Mouse (Mus musculus) left cerebral cortex, adult 18-20 months (tissue): Measurements from ENCODE around the gene Tfap4. TPM values are rescaled to one million over a fixed set of nuclear protein-coding genes. Genes with fewer than 3 reads are reported as not detected.

Experiments used
- DNase-seq, 2 experiments: peaks; one replicate each; pipeline ENCODE4 v3.0.0; 2021 to 2022; ENCODE audit warnings: low spot score in 2 of 2, mixed read lengths in 1 of 2
- long read RNA-seq, 2 experiments: library from polyadenylated mRNA; stranded (forward); transcript quantifications; one replicate each; pipeline ENCODE4 v2.0.0; 2021
- total RNA-seq, 2 experiments: library from RNA; stranded (reverse); gene quantifications; 2 replicates each; pipeline ENCODE4 v1.2.3; 2021

The Tfap4 gene
- 1 to 10 TPM; 3.5 to 3.6 TPM for total RNA-seq
- long read RNA-seq, experiment 1 = 0 reads
- long read RNA-seq, experiment 2 = 0 reads

DNA sequence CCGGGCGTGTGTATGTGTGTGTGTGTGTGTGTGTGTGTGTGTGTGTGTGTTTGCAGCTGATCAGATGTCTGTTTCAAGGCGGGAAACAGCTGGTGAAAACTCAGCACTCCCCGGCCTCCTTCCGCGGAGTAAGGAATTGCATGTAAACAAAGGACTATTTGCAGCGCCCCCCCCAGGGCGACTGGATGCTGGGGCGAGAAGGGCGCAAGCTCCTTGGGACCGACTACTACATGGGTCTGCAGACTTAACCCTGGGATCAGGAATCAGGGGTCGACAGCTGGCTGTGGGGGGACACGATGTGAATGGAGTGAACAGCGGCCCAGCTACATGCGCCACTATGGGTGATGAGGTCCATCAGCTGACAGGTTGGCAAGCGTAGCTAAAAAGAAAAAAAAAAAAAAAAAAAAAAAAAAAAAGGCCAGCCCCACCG lies at the start of gene Tfap4:
TSS of gene Tfap4 (minus strand) at position 140 of the 430 bp plus-strand sequence.
- DNase-seq = peak; percentile 65 to 78

DNA sequence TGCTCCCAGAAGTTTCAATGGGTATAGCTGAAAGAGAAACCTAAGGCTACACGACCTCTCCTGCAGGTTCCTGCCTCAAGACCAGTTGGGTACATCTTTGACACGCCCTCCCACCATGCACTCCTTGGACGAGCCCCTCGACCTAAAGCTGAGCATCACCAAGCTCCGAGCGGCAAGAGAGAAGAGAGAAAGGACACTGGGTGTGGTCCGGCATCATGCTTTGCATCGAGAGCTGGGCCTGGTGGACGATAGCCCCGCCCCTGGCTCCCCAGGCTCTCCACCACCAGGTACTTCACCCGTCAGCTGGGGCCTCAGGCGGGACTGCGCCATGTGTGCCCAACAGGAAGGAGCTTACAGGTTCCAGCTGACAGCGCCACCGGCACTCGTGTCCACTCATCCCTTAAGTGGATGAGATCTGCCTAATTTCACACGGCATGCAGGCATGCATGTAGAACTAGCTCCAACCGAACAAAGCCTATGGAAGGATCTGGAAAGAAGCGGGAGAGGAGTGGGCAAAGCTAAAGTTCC lies 48.9 kb upstream of the Tfap4 start:
- DNase-seq = no peak

DNA sequence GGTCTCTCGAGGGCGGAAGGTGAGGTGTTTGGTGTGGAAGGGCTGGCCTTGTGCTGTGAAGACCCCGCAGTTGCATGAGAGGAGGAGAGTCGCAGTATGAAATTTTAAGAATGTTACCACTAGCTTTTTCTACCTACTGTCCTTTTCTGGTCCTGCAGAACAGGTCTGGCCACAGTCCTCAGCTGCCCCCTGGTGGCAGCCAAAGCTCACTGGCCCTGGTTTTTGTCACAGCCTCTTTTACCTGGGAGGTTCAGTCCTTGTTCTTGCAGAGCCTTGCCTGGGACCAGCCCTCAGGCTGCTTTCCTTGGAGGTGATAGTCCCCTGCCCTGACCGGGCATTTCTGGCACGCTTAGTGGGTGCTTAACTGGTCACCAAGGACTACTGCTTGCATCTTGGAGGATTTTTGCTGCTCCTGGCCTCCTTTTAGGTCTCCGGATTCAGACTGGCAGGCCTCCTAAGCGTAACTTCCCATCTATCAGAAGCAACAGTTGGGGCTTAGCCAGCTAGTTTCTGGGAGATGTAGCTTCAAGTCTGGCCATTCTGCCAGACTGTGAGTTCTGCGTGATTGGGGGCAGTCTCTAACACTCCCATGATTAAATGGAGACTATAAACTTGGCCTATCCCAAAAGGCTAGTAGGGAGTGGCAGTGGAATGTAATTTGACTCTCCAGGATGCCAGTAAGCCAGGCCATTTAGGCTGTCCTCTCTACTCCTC lies 48.3 kb upstream of the Tfap4 start:
- DNase-seq = peak; percentile 81 to 84

DNA sequence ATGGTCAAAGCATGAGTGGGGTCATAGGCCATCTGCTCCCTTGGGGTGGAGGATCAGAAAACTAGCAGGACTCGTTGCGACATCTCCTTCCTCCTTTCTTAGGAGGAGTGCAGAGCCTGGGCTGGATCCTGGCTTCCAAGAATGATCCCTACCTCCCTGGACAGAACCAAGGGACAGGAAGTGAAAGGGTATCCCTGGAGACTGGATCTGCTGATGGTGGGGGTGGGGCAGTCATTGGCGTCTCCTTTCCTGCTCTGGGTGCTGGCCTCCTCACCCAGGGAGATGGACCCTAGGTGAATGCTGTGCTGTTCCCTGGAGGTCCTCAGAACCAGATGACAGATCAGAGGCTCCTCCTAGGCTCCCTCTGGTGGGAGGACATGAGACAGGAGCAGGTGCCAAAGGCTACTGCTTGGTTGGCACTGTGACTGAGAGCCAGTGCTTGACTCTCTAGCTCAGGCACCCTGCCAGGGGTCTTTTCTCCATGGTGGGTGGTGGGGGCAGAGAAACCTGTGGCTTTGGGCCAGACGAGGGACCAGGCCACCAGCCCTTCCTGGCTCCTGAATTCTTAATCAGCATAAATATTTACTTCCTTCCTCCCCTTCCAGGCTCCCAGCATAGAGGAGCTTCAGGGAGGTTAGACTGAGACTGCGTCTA lies 46.9 kb upstream of the Tfap4 start:
- DNase-seq = no peak

DNA sequence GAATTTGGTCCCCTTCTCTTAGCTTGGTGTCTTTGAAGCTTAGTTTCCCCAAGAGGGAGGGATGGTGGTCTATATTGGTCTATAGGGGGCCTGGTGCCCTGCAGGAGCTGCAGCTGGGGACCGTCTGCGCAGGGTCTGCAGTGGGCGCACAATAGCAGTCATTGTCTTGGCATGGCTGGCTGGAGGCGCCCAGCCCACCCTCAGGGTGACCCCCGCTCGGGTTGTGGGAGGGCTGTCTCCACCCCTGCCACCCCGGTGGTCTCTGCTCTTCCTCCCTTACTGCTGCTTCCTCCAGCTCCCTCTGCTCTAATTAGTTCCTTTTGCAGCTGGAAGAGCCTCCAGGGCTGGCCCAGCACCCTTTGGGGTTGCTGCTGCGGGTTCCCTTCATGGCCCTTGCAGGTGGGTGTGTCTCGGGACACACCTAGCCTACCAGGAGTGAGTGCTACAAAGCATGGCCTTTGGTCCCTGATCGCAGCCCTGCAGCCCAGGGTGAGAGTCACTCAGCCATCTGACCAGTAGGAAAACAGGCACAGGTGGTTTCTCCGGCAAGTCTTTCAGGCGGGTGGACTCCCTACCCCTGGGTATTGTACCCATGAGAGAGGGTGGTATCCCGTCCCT lies 46.0 kb upstream of the Tfap4 start:
- no peak for DNase-seq

DNA sequence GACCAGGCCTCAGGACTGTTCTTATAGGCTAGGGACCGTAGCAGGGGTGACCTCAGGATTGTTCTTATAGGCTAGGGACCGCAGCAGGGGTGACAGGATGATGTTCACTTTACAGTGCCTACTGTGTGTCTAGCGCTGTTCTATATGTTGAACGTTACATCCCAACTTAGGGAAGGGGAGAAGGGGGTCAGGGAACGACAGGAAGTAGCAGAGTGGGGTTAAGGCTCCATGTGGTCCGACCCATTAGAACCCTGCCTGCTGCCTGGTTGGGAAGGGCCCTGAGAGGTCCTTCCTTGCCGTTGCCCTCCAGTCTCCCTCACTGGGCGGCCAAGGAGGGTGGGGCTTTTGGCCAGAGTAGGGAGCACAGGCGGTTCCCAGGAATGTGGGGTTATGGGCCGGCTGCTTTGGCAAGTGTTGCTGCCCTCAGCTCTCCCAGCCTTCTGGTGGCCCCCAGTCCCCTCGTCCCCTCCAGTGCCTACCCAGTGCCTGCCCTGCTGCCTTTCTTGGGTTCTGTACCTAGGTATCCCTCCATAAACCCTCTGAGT lies 44.7 kb upstream of the Tfap4 start:
- DNase-seq = no peak

DNA sequence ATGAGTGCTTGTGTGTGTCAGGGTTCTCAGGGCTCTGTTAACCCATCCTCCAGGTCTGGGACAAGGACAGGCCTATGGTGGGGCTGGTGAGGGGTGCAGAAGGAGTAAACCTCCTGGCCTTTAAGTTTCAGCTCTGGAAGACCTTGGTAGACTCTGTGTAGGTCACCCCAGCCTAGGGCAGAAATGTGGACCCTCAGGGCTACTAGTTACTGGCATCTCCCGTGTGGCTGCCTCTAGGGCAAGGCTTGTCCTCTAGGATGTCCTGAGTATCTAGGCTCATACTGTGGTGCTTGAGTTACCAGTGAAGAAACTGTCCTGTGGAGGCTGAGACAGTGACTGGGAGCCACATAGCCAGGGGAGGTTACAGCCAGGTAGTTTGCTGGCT lies 43.8 kb upstream of the Tfap4 start:
- no peak for DNase-seq

DNA sequence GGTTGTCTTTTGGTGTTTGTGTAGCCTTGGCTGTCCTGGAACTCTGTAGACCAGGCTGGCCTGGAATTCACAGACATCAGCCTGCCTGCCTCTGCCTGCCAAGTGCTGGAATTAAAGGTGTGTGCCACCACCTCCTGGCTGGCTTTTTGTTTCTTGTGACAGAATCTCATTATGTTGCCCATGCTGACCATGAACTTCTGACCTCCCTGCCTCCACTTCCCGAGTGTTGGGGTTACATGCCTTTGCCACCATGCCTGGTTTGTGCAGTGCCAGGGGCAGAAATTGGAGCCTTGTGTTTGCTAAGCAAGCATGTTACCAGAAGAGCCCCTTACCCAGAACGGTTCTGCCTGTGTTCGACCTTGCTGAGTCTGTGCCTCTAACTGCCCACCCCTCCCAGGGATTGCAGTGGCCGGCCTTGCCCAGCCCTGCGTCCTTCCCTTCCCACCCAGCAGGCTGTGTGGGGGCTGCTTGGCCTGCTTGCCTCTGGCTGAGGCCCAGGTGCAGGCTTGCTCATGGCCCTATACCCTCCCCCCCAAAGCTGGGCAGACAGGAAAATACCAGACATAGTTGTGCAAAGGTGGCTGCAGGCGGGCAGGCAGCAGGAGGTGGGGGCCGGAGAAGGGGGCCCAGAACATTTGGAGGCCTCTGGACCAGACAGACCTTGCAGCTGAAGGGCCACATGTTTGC lies 43.3 kb upstream of the Tfap4 start:
- DNase-seq = no peak

DNA sequence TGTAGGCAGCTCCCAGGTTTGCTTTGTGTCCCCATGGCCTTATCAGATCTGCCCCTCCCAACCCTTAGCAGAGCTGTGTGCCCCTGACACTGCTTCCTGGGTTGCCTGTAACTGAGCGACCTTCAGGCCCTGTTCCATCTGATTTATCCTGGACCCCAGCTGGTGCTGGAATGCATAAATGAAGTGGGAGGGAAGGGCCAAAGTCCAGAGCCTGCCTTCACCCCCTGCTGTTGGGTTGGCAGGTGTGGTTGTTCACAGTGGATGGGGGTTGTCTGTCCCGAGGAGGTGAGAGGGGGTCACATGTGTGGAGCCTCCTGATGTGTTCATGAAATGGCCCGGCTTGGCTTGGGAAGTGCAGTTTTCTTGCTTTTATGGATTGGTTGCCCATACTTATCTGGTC lies 42.5 kb upstream of the Tfap4 start:
- no peak for DNase-seq

DNA sequence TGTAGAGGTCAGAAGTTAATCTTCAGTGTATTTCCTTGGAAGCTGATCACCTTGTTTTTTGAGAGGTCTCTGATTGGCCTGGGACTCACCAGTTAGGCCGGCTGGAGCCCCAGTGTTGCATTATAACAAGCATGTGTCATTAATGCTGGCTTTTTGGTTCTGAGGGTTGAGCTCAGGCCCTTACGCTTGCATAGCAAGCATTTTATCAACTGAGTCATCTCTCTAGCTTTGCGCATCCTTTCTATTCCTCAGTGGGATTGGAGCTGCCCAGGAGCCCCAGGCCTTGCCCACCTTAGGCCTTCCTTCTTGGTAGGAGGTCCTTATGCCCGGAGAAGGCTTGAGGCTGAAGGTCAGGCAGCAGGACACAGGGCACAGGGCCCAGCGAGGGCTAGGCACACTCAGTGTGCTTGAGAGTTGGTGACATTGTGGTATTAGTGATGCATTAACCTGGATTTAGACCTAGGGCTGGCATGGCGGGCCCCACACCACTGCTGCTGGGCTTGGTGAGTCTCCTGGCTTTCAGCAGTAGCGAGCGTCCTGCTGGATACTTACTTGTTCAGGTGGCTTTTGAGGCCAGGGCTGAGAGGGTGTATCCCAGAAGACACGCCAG lies 41.2 kb upstream of the Tfap4 start:
- DNase-seq = no peak

DNA sequence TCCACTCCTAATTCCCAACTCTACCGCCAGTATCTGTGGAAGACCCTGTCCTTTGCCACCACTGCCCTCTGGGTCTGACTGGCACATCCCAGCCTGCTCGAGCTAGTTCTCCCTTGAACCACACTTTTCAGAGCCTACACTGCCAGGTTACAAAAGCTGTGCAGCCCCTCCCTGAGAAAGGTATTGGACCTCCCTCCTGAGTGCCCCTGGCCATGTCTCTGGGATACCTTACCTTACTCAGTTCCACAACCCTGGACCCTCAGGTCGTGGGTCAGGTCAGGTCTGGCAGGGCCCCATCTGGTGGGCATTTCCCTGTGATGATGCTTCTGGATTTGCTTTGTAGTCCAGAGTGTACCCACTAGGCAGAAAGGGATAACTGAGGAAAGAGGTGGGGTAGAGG lies 40.0 kb upstream of the Tfap4 start:
- DNase-seq = no peak

DNA sequence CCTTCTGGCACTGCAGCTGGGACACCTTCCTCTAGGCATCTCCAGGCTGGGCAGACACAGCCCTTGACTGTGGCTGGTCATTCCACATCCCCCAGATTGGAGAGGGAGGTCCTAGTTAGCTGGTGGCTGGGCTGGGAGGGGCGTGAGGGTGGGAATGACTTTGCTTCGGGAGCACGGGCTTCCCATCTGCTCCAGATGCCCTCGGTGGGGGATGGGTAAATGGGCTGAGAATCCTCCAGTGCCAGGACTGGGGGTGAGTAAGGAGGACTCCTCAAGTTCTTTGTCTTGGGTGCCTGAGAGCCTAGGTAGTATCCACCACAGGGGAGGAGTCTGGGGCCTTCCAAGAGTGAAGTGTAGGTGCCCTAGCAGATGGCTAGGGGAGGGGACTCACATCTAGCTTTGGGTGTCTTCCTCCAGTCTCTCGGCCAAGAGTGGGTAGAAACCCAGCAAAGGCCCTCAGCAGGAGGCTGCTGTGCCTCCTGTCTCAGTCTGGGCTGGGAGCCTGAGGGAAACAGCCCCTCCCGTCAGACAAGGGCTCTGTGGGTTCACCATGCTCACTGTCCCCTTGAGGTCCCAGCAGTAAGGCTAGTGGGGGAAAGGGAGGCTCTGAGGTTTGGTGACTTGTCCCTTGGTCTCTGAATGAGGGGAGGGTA lies 39.4 kb upstream of the Tfap4 start:
- DNase-seq = no peak

DNA sequence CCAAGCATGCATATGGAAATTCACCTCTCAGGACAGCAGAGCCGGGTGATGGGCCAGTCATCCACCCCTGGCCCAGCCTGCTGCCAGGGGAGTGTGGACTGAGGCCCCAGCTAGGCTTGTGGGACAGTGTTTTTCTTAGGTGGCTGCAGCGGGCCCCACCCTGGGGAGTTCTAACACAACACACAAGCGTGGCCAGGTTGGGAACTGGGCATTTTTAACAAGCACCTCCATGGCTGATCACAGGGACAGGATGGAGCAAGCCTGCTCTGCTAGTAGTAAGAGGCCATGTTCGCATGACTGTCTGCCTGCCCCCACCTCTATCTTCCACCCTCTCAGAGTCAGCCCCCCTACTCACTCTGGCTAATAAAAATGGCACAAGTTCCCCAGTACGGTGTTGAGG lies 38.4 kb upstream of the Tfap4 start:
- DNase-seq = no peak

DNA sequence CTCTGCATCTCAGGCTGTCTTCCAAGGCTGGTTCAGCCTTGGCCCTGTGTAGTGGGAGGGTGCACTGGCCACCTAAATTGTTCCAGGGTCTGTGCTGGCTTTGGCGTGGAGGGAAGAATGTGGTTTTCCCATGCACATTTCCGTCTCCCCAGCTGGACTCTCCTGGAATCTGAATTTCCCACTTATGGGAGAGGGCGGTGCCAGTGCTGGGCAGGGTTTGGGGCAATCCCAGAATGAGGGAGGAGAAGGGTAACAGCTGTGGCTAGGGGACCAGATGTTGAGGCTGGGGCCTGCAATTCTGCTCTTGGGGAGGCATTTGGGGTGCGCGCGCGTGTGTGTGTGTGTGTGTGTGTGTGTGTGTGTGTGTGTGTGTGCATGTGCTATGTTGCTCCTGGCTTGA lies 37.6 kb upstream of the Tfap4 start:
- DNase-seq = no peak

DNA sequence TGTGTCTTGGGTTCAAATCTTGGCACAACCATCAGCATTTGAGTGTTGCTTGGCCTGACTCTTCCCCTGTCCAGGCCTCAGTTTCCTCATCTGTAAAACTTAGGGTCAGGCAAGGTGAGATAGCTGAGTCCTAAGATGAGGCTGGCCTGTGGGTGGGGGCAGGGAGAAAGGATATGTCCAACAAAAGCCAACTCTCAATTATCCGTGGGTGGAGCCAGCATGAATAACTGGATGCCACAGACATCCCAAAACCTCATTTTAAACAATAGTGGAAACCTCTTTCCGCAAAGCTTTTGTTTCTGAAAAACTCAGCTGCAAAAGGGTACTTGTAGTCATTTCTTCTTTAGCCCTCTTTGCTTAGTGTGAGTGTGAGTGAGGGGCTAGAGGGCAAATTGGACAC lies 37.2 kb upstream of the Tfap4 start:
- DNase-seq = no peak

DNA sequence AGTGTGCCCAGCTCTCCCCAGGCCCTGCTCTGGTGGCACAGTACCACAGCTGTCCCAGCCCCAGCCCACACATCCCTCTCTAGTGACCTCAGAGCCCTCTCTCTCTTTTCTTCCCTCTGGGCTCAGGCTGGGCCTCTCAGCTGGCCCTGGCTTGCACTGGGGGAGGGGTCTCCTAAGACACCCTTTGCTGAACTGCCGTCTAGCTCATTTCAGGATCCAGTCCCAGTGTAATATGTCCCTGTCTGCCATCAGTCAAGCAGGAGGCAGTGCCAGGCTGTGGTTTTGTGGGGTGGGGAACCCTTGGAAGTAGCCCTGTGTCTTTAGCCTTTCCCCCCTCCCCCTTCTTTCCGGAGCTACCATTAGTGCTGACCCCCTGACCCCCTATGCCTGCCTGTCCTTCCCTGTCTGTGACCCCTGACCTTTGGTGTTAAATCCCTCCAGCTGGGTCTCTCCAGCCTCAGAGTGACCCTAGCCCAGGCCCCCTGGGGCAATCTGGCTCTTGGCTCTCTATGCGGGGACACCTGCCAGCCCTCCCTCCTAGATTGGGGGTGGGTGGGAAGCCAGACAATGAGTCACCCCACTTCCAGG lies 36.6 kb upstream of the Tfap4 start:
- DNase-seq = no peak

DNA sequence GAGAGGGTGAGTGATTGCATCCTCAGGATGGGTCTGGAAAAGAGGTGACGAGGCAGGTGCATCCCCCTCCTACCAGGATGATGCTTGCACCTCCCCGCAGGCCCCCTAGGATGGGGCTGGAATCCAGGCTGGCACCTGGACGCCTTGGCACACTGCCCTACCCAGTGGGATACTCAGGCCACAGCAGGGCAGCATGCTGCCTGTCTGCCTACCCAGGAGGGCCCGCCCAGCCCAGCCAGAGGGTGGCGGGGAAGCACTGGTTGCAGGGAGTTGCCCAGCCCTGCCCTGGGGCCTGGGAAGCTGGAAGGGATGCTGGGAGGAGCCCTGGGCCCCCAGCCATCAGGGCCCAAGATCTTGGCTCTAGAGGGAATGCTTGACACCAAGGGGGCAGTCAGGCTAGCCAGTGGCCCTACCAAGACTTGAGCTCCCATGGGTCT lies 35.9 kb upstream of the Tfap4 start:
- DNase-seq = no peak

DNA sequence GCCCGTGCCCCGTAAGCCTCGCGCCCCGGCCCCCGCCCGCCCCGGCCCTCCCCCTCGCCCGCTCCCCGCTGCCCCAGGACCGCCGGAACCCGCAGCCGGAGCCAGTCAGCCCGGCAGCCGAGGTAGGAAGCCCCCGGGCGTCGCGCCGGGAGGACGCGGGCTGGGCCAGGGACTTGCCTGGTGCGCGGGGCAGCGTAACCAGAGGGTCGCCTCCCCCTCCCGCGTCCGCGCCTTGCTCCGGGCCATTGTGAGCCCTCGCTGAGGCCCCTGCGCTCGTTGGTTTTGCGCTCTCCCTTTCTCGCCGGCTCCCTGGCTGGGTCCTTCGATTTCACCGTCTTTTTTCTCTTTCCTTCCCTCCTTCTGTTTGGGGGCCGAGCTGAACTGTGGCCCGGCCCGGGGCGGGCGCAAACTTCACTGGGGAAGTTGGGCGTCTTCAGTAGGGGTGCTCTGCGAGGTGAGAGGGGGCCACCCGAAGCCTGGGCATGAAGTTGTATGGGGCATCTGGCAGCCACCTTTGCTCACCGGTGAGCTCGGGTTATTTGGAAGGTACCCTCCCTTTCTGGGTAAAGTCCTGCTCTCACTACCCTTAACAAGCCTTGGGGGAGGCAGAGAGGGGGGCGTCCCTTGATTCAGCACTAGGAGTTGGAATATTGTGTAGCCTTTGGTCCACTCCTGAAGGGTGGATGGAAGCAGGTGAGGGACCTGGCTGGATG lies 35.3 kb upstream of the Tfap4 start:
- peak in 1 of 2 experiments; percentile 25 for DNase-seq
